Mouse (Mus musculus): ENCODE results near the gene Ebf4. TPM values are rescaled to one million over a fixed set of nuclear protein-coding genes. Genes with fewer than 3 reads are reported as not detected.

The Ebf4 gene
- polyA plus RNA-seq, 1 experiment from 2014 or later, result 0.05 TPM

DNA sequence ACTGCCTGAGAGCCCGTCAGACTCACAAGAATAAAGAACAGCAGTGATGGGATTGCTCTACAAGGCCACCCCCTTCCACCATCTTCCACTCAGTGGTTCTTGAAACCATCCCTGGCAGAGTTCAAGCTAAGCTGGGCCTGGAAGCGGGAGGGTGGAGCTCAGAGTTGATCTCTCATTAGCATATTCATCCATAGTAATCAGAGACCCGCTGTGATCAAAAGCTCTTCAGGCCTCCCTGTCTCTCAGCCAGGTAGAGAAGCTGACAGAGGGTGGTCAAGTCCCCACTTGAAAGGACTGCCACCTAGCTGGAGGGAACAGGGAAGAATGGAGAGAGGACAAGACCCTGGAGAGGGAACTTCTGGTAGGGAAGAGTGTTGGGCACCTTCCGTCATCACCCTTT is 8.0 kb downstream of the Ebf4 start:
- Histone ChIP-seq H3K27ac (ENCODE audit: low read length) (no peak overlapping the region), H3K36me3 (ENCODE audit: control insufficient read depth, insufficient read depth) (no peaks in the 10 kb centered on the region), H3K4me3 (ENCODE audit: low read depth, low read length) (no peak overlapping the region), H3K4me1 (ENCODE audit: control insufficient read depth, low read depth, low read length) (no peaks in the 10 kb centered on the region), H3K9ac (ENCODE audit: low read depth, low read length) (no peak overlapping the region), H3K27me3 (ENCODE audit: control insufficient read depth, insufficient read depth, low read depth, low read length) (peaks cover 11% of the 10 kb centered on the region), H3K9me3 (replicated peaks; ENCODE audit: control insufficient read depth, low read length) (no peaks in the 10 kb centered on the region), H3K4me2 (ENCODE audit: low read depth, low read length) (no peak overlapping the region)
- ATAC-seq (ENCODE audit: low read depth), result no peak
- 49% methylated on average over 4 of the region's 4 CpGs for WGBS (ENCODE audit: insufficient replicate concordance)

DNA sequence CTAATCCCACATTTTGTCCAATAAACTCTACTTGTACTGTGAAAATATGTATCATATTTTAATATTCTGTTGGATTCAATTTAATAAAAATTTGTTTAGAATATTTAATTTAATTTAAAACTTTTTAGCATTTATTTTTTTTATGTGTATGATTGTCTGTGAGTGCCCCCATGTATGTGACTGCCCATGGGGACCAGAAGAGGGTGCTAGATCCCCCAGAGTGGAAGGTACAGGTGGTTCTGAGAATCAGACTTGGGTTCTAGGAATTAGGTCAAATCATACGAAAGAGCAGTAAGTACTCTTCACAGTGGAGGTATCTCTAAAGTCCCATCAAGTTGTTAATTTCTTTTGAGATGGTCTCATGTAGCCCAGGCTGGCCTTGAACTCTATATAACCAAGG is 32.1 kb downstream of the Ebf4 start:
- WGBS (ENCODE audit: insufficient replicate concordance), result 42% methylated on average over 1 of the region's 1 CpGs
- no peak for ATAC-seq (ENCODE audit: low read depth)

DNA sequence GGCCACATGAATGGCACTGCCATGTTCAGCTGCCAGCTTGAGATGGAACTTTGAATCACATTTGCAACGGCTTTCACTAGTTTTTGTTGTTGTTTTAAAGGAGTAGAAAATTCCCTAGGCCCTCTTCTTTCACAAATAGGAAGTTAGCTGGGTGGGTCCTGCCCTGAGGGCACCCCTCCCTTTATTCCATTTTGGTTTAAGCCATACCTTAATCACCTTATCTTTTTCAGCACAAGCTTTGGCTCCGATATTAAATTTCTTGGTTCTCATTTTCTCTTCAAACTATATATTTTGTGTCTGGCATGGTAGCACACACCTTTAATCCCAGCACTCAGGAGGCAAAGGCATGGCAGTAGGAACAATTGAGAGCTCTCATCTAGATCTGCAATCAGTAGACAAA is 34.5 kb downstream of the Ebf4 start:
- Histone ChIP-seq H3K9ac (ENCODE audit: low read depth, low read length) (no peak overlapping the region), H3K4me3 (ENCODE audit: low read depth, low read length) (no peak overlapping the region), H3K4me1 (ENCODE audit: control insufficient read depth, low read depth, low read length) (no peaks in the 10 kb centered on the region), H3K9me3 (replicated peaks; ENCODE audit: control insufficient read depth, low read length) (no peaks in the 10 kb centered on the region), H3K27ac (ENCODE audit: low read length) (no peak overlapping the region), H3K27me3 (ENCODE audit: control insufficient read depth, insufficient read depth, low read depth, low read length) (no peaks in the 10 kb centered on the region), H3K36me3 (ENCODE audit: control insufficient read depth, insufficient read depth) (no peaks in the 10 kb centered on the region), H3K4me2 (ENCODE audit: low read depth, low read length) (no peak overlapping the region)
- WGBS (ENCODE audit: insufficient replicate concordance), result 77% methylated on average over 2 of the region's 2 CpGs
- no peak for ATAC-seq (ENCODE audit: low read depth)

More for the DNA sequence above, 32.1 kb downstream of the Ebf4 start:
- Histone ChIP-seq H3K4me1 (ENCODE audit: control insufficient read depth, low read depth, low read length) (no peaks in the 10 kb centered on the region), H3K27ac (ENCODE audit: low read length) (no peak overlapping the region), H3K4me3 (ENCODE audit: low read depth, low read length) (no peak overlapping the region), H3K9me3 (replicated peaks; ENCODE audit: control insufficient read depth, low read length) (no peaks in the 10 kb centered on the region), H3K9ac (ENCODE audit: low read depth, low read length) (no peak overlapping the region), H3K4me2 (ENCODE audit: low read depth, low read length) (no peak overlapping the region), H3K36me3 (ENCODE audit: control insufficient read depth, insufficient read depth) (no peaks in the 10 kb centered on the region), H3K27me3 (ENCODE audit: control insufficient read depth, insufficient read depth, low read depth, low read length) (no peaks in the 10 kb centered on the region)

DNA sequence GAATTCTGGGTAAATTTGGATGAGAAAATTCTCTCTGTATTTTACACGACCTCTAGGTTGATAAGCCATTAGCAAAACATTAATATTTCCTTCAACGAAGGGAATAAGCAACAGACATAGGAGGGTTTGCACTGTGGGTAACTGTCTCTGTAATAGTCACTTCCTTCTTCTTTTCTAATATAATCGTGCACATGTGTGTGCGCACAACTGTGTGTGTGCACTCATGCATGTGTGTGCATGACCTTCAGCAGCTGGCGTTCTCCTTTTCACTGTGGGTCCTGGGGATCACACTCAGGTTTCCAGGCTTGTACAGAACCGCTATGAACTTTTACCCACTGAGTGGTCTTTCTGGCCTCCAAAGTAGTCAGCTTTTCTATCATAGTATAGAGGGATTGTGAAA is 40.1 kb downstream of the Ebf4 start:
- 48% methylated on average over 6 of the region's 6 CpGs for WGBS (ENCODE audit: insufficient replicate concordance)
- ATAC-seq (ENCODE audit: low read depth), result no peak
- H3K4me3 ChIP-seq (ENCODE audit: low read depth, low read length), result no peak overlapping the region
- no peaks in the 10 kb centered on the region for H3K9me3 ChIP-seq (replicated peaks; ENCODE audit: control insufficient read depth, low read length)
- H3K9ac ChIP-seq (ENCODE audit: low read depth, low read length), result no peak overlapping the region
- no peaks in the 10 kb centered on the region for H3K27me3 ChIP-seq (ENCODE audit: control insufficient read depth, insufficient read depth, low read depth, low read length)
- no peaks in the 10 kb centered on the region for H3K36me3 ChIP-seq (ENCODE audit: control insufficient read depth, insufficient read depth)
- H3K4me2 ChIP-seq (ENCODE audit: low read depth, low read length), result no peak overlapping the region
- H3K4me1 ChIP-seq (ENCODE audit: control insufficient read depth, low read depth, low read length), result no peaks in the 10 kb centered on the region
- H3K27ac ChIP-seq (ENCODE audit: low read length), result no peak overlapping the region

DNA sequence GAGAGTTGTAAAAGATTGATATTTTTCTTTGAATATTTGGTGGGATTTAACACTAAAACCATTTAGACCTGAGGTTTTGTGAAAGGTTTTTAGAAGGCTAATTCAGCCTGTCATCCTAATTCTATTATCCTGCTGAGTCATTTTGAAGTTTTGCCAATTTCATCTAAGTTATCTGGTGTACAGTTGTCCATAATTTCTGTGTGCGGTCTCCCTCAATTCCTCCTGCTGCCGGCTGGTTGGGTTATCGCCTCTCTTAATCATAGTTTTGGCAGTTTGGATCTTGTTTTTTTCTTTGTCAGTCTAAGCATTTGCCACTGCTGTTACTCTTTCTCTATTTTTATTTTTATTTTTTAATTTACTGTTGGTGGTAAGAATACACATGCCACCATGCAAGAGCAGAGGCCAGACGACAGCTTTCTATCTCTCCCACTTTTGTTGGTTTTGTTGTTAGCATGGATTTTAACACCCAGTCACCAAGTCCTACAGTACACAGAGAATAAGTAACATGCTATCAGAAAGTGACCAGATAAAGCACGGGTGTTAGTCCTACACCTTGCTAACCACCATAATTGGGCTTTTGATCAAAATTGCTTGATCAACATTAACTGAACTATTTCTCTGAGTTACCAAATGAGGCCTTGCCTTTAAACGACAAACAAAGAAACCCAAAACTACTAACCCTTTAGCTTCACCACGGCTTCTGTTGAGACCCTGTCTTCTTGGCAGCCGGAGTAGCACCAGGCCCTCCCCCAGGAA is 45.7 kb downstream of the Ebf4 start:
- ATAC-seq (ENCODE audit: low read depth), result no peak
- Histone ChIP-seq H3K27me3 (ENCODE audit: control insufficient read depth, insufficient read depth, low read depth, low read length) (no peaks in the 10 kb centered on the region), H3K4me3 (ENCODE audit: low read depth, low read length) (no peak overlapping the region), H3K4me2 (ENCODE audit: low read depth, low read length) (no peak overlapping the region), H3K27ac (ENCODE audit: low read length) (no peak overlapping the region), H3K9ac (ENCODE audit: low read depth, low read length) (no peak overlapping the region), H3K4me1 (ENCODE audit: control insufficient read depth, low read depth, low read length) (no peaks in the 10 kb centered on the region), H3K9me3 (replicated peaks; ENCODE audit: control insufficient read depth, low read length) (no peaks in the 10 kb centered on the region), H3K36me3 (ENCODE audit: control insufficient read depth, insufficient read depth) (no peaks in the 10 kb centered on the region)
- 55% methylated on average over 8 of the region's 8 CpGs for WGBS (ENCODE audit: insufficient replicate concordance)

DNA sequence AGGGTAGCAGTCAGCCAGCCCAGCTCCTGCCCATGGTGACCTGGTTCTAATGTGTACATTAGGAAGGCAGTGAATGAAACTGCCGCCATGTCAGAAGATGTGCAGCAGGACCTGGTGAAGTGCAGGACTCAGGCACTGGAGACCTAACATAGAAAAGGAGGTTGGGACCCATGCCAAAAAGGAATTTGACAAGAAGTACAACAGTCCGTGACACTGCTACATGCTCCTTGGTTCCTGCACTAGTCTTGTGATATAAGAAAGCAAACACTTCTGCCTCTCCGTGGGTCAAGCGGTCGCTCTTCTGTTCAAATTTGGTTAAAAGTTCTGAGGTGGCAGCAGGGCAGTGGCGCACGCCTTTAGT is 46.2 kb downstream of the Ebf4 start:
- WGBS (ENCODE audit: insufficient replicate concordance), result 84% methylated on average over 7 of the region's 7 CpGs
- H3K4me3 ChIP-seq (ENCODE audit: low read depth, low read length), result no peak overlapping the region
- no peak overlapping the region for H3K4me2 ChIP-seq (ENCODE audit: low read depth, low read length)
- no peaks in the 10 kb centered on the region for H3K4me1 ChIP-seq (ENCODE audit: control insufficient read depth, low read depth, low read length)
- no peak overlapping the region for H3K27ac ChIP-seq (ENCODE audit: low read length)
- no peaks in the 10 kb centered on the region for H3K9me3 ChIP-seq (replicated peaks; ENCODE audit: control insufficient read depth, low read length)
- H3K36me3 ChIP-seq (ENCODE audit: control insufficient read depth, insufficient read depth), result no peaks in the 10 kb centered on the region
- no peak overlapping the region for H3K9ac ChIP-seq (ENCODE audit: low read depth, low read length)
- ATAC-seq (ENCODE audit: low read depth), result no peak
- no peaks in the 10 kb centered on the region for H3K27me3 ChIP-seq (ENCODE audit: control insufficient read depth, insufficient read depth, low read depth, low read length)

DNA sequence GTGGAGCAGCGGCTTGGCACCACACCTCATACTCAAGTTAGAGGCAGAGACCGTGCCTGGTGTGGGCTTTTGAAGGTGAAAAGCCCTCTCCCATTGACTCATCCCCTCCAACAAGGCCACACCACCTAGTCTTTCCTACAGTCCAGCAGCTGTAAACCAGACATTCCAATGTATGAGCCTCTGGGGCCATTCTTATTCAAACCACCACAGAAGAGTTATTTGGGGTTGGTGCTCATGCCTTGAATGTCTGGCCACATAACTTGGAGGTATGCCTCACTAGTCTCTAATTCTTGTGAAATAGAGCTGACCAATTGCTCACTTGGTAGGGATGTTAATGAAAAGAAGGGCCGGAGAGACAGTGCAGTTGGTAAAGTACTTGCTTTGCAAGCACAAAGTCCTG is 55.4 kb downstream of the Ebf4 start:
- no peak for ATAC-seq (ENCODE audit: low read depth)
- WGBS (ENCODE audit: insufficient replicate concordance), result 55% methylated on average over 3 of the region's 3 CpGs
- no peak overlapping the region for H3K9ac ChIP-seq (ENCODE audit: low read depth, low read length)

DNA sequence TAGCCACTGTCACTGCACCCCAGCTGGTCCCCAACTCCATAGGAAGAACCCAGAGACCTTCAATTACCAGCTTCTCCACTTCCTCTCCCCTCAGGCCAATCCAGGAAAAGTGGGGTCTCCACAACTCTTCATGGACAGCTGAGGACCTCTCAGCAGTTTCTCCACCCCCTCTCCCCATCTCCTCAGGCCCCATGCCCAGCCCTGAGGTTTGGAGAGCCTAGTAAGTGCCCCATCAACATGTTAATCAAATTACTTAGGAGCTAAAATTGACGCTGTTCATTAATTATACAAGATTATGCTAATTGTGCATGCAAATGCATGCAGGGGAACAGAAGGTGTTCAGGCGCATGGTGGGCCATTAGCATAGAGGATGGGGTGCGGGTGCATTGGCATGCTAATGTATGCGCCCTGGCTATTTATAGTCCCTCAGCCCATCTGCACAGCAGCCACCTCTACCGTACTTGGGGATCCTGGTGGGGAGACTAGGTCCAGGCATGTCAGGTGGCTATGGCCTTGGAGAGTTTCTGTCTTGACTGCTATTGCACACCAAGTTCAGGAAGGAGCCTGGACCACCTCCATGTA is 56.9 kb downstream of the Ebf4 start:
- H3K4me1 ChIP-seq (ENCODE audit: control insufficient read depth, low read depth, low read length), result no peaks in the 10 kb centered on the region
- no peak overlapping the region for H3K4me2 ChIP-seq (ENCODE audit: low read depth, low read length)
- no peaks in the 10 kb centered on the region; the same call in 1 of the 2 replicates for H3K27me3 ChIP-seq (ENCODE audit: control insufficient read depth, insufficient read depth, low read depth, low read length)
- H3K4me3 ChIP-seq (ENCODE audit: low read depth, low read length), result no peak overlapping the region
- H3K27ac ChIP-seq (ENCODE audit: low read length), result no peak overlapping the region
- ATAC-seq (ENCODE audit: low read depth), result no peak
- H3K9me3 ChIP-seq (replicated peaks; ENCODE audit: control insufficient read depth, low read length), result no peaks in the 10 kb centered on the region
- H3K9ac ChIP-seq (ENCODE audit: low read depth, low read length), result no peak overlapping the region
- no peaks in the 10 kb centered on the region for H3K36me3 ChIP-seq (ENCODE audit: control insufficient read depth, insufficient read depth)
- 52% methylated on average over 5 of the region's 5 CpGs for WGBS (ENCODE audit: insufficient replicate concordance)

More for the DNA sequence above, 55.4 kb downstream of the Ebf4 start:
- Histone ChIP-seq H3K9me3 (replicated peaks; ENCODE audit: control insufficient read depth, low read length) (no peaks in the 10 kb centered on the region), H3K4me2 (ENCODE audit: low read depth, low read length) (no peak overlapping the region), H3K27ac (ENCODE audit: low read length) (no peak overlapping the region), H3K4me3 (ENCODE audit: low read depth, low read length) (no peak overlapping the region), H3K36me3 (ENCODE audit: control insufficient read depth, insufficient read depth) (no peaks in the 10 kb centered on the region), H3K27me3 (ENCODE audit: control insufficient read depth, insufficient read depth, low read depth, low read length) (no peaks in the 10 kb centered on the region), H3K4me1 (ENCODE audit: control insufficient read depth, low read depth, low read length) (no peaks in the 10 kb centered on the region)

DNA sequence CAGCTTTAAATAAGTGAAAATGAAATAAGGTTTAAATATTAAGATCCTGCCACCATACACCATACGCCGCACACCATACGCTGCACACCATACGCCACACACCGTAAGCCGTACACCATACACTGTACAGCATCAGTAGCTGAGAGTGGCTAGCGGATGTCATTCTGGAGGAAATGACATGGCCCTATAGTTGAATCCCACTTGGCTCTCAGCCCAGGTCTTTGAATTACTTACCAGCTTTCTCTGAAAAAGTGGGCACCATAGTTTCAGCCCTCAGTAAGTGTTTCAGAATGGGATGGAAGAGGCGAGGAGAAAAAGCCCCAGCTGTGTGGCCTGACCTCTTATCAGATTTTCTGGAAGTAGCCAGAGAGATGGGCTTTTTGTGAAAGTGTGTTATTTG is 58.4 kb downstream of the Ebf4 start:
- no peaks in the 10 kb centered on the region for H3K36me3 ChIP-seq (ENCODE audit: control insufficient read depth, insufficient read depth)
- WGBS (ENCODE audit: insufficient replicate concordance), result 87% methylated on average over 8 of the region's 8 CpGs
- no peak for ATAC-seq (ENCODE audit: low read depth)

More for the DNA sequence above, 58.4 kb downstream of the Ebf4 start:
- H3K4me2 ChIP-seq (ENCODE audit: low read depth, low read length), result no peak overlapping the region
- no peak overlapping the region for H3K27ac ChIP-seq (ENCODE audit: low read length)
- no peak overlapping the region for H3K9ac ChIP-seq (ENCODE audit: low read depth, low read length)
- H3K4me3 ChIP-seq (ENCODE audit: low read depth, low read length), result no peak overlapping the region
- no peaks in the 10 kb centered on the region for H3K4me1 ChIP-seq (ENCODE audit: control insufficient read depth, low read depth, low read length)
- no peaks in the 10 kb centered on the region for H3K9me3 ChIP-seq (replicated peaks; ENCODE audit: control insufficient read depth, low read length)
- H3K27me3 ChIP-seq (ENCODE audit: control insufficient read depth, insufficient read depth, low read depth, low read length), result peaks cover 1% of the 10 kb centered on the region

All from liver, embryonic 16.5 days (tissue).